Mouse (Mus musculus) erythroblast, embryonic 14.5 days (primary cell): ENCODE results near the gene Il9r. TPM values are rescaled to one million over a fixed set of nuclear protein-coding genes. Genes with fewer than 3 reads are reported as not detected.

Source experiments
- H3K27me3 ChIP-seq: 2 replicates; pipeline ENCODE4 v1.6.1; 2012; ENCODE audit warnings: inconsistent platforms; ENCODE audit not compliant: control insufficient read depth
- H3K36me3 ChIP-seq: 2 replicates; pipeline ENCODE4 v1.6.1; 2012; ENCODE audit warnings: mild to moderate bottlenecking, inconsistent platforms; ENCODE audit not compliant: control insufficient read depth
- H3K4me1 ChIP-seq: 2 replicates; pipeline ENCODE4 v1.6.1; 2012; ENCODE audit warnings: inconsistent platforms; ENCODE audit not compliant: control insufficient read depth
- H3K4me3 ChIP-seq: replicated peaks from 2 replicates; pipeline ENCODE3; 2012; ENCODE audit warnings: moderate library complexity, mild to moderate bottlenecking, inconsistent platforms
- H3K9me3 ChIP-seq: 2 replicates; pipeline ENCODE4 v1.6.1; 2012; ENCODE audit warnings: low read length, inconsistent platforms, mixed read lengths; ENCODE audit not compliant: control insufficient read depth
- GATA1 ChIP-seq: IDR thresholded peaks from 2 replicates; pipeline ENCODE4 v1.6.1; 2012; ENCODE audit warnings: low read length, inconsistent platforms, mixed read lengths
- TAL1 ChIP-seq: IDR thresholded peaks from 3 replicates; pipeline ENCODE4 v1.6.1; 2012; ENCODE audit warnings: low read length, inconsistent platforms, mixed read lengths
- polyA plus RNA-seq: library from polyadenylated mRNA; stranded (reverse); fragments of >175 nt; gene quantifications from 2 replicates; pipeline ENCODE4 v1.2.3, GENCODE M21; 2012

Il9r gene
- polyA plus RNA-seq, 1 experiment = not detected

- Histone ChIP-seq H3K4me3 (no peak overlapping the region), H3K36me3 (no peaks in the 10 kb centered on the region), H3K27me3 (peaks cover 9% of the 10 kb centered on the region), H3K4me1 (peaks cover 20% of the 10 kb centered on the region), H3K9me3 (no peaks in the 10 kb centered on the region)
- TF ChIP-seq TAL1 (no peak), GATA1 (no peak)
Measured at GRCm38 (mm10) chr11:32194626-32195025, 5.5 kb downstream of the Il9r start.

- Histone ChIP-seq H3K36me3 (no peaks in the 10 kb centered on the region), H3K4me3 (no peak overlapping the region), H3K4me1 (peaks cover 16% of the 10 kb centered on the region), H3K9me3 (no peaks in the 10 kb centered on the region), H3K27me3 (peaks cover 9% of the 10 kb centered on the region)
- TF ChIP-seq GATA1 = no peak
- TF ChIP-seq TAL1 = no peak
Measured at GRCm38 (mm10) chr11:32194086-32194485, 6.0 kb downstream of the Il9r start.

GRCm38 (mm10) chr11:32193156-32193555 is 6.9 kb downstream of the Il9r start:
- peaks cover 9% of the 10 kb centered on the region for H3K27me3 ChIP-seq
- H3K9me3 ChIP-seq = no peaks in the 10 kb centered on the region
- TF ChIP-seq GATA1 = no peak
- H3K4me3 ChIP-seq = no peak overlapping the region
- no peaks in the 10 kb centered on the region for H3K36me3 ChIP-seq
- peaks cover 14% of the 10 kb centered on the region for H3K4me1 ChIP-seq

GRCm38 (mm10) chr11:32190603-32191110 is 9.4 kb downstream of the Il9r start:
- Histone ChIP-seq H3K9me3 (peaks cover 2% of the 10 kb centered on the region; the same call in 1 of the 2 replicates), H3K36me3 (no peaks in the 10 kb centered on the region), H3K4me3 (no peak overlapping the region), H3K4me1 (no peaks in the 10 kb centered on the region; the same call in 1 of the 2 replicates), H3K27me3 (peaks cover 3% of the 10 kb centered on the region; the same call in 1 of the 2 replicates)
- no peak for TF ChIP-seq TAL1
- TF ChIP-seq GATA1 = no peak

- H3K36me3 ChIP-seq = no peaks in the 10 kb centered on the region
- no peak for TF ChIP-seq TAL1
- no peak for TF ChIP-seq GATA1
- H3K27me3 ChIP-seq = peaks cover 4% of the 10 kb centered on the region; the same call in 1 of the 2 replicates
- no peak overlapping the region for H3K4me3 ChIP-seq
- no peaks in the 10 kb centered on the region for H3K4me1 ChIP-seq
- peaks cover 2% of the 10 kb centered on the region; the same call in 1 of the 2 replicates for H3K9me3 ChIP-seq
Measured at GRCm38 (mm10) chr11:32190119-32190518, 10.0 kb downstream of the Il9r start.

- no peak for TF ChIP-seq TAL1
- TF ChIP-seq GATA1 = no peak
Measured at GRCm38 (mm10) chr11:32189434-32189833, 10.6 kb downstream of the Il9r start.

GRCm38 (mm10) chr11:32188881-32189280 is 11.2 kb downstream of the Il9r start:
- Histone ChIP-seq H3K27me3 (peaks cover 3% of the 10 kb centered on the region; the same call in 1 of the 2 replicates), H3K36me3 (no peaks in the 10 kb centered on the region), H3K9me3 (peaks cover 2% of the 10 kb centered on the region; the same call in 1 of the 2 replicates), H3K4me3 (no peak overlapping the region), H3K4me1 (no peaks in the 10 kb centered on the region)
- no peak for TF ChIP-seq GATA1

More at GRCm38 (mm10) chr11:32189434-32189833, 10.6 kb downstream of the Il9r start:
- Histone ChIP-seq H3K4me3 (no peak overlapping the region), H3K4me1 (no peaks in the 10 kb centered on the region), H3K27me3 (peaks cover 3% of the 10 kb centered on the region; the same call in 1 of the 2 replicates), H3K9me3 (peaks cover 2% of the 10 kb centered on the region; the same call in 1 of the 2 replicates), H3K36me3 (no peaks in the 10 kb centered on the region)

- no peak for TF ChIP-seq GATA1
- TF ChIP-seq TAL1 = no peak
- no peaks in the 10 kb centered on the region for H3K36me3 ChIP-seq
- H3K27me3 ChIP-seq = peaks cover 3% of the 10 kb centered on the region; the same call in 1 of the 2 replicates
- no peak overlapping the region for H3K4me3 ChIP-seq
- H3K9me3 ChIP-seq = peaks cover 2% of the 10 kb centered on the region; the same call in 1 of the 2 replicates
- 0 out of 2 replicates have a peak, but pooled peaks cover 2% of the 10 kb centered on the region for H3K4me1 ChIP-seq
Measured at GRCm38 (mm10) chr11:32187256-32187655, 12.8 kb downstream of the Il9r start.

GRCm38 (mm10) chr11:32186031-32186430 is 14.0 kb downstream of the Il9r start:
- peaks cover 2% of the 10 kb centered on the region; the same call in 1 of the 2 replicates for H3K9me3 ChIP-seq
- 0 out of 2 replicates have a peak, but pooled peaks cover 2% of the 10 kb centered on the region for H3K4me1 ChIP-seq
- H3K36me3 ChIP-seq = no peaks in the 10 kb centered on the region
- H3K4me3 ChIP-seq = no peak overlapping the region
- H3K27me3 ChIP-seq = peaks cover 7% of the 10 kb centered on the region
- TF ChIP-seq GATA1 = no peak
- TF ChIP-seq TAL1 = no peak
